Mouse (Mus musculus): Measurements from ENCODE around the gene En2.

Gene En2

GRCm38 (mm10) chr5:28159891-28160470 is 5.5 kb upstream of the En2 start:
- no peak for DNase-seq (ENCODE audit: low spot score)

GRCm38 (mm10) chr5:28161383-28161937 is 4.0 kb upstream of the En2 start:
- DNase-seq (ENCODE audit: low spot score), result no peak

- no peak for DNase-seq (ENCODE audit: low spot score)
Observed at GRCm38 (mm10) chr5:28161938-28162402, 3.5 kb upstream of the En2 start.

GRCm38 (mm10) chr5:28163926-28164325 is 1.6 kb upstream of the En2 start:
- DNase-seq (ENCODE audit: low spot score), result no peak

GRCm38 (mm10) chr5:28166256-28167231 is 1.1 kb downstream of the En2 start:
- DNase-seq (ENCODE audit: low spot score), result peak; percentile 12

- no peak for DNase-seq (ENCODE audit: low spot score)
Observed at GRCm38 (mm10) chr5:28167611-28168252, 2.2 kb downstream of the En2 start.

- no peak for DNase-seq (ENCODE audit: low spot score)
Observed at GRCm38 (mm10) chr5:28168253-28169165, 3.0 kb downstream of the En2 start.

GRCm38 (mm10) chr5:28169166-28169801 is 3.8 kb downstream of the En2 start:
- no peak for DNase-seq (ENCODE audit: low spot score)

- no peak for DNase-seq (ENCODE audit: low spot score)
Observed at GRCm38 (mm10) chr5:28170081-28170480, 4.6 kb downstream of the En2 start.

GRCm38 (mm10) chr5:28170892-28171291 is 5.4 kb downstream of the En2 start:
- DNase-seq (ENCODE audit: low spot score), result no peak

GRCm38 (mm10) chr5:28171667-28172066 is 6.2 kb downstream of the En2 start:
- DNase-seq (ENCODE audit: low spot score), result no peak

GRCm38 (mm10) chr5:28172261-28172920 is 6.9 kb downstream of the En2 start:
- DNase-seq (ENCODE audit: low spot score), result no peak

- no peak for DNase-seq (ENCODE audit: low spot score)
Observed at GRCm38 (mm10) chr5:28172921-28173670, 7.6 kb downstream of the En2 start.

GRCm38 (mm10) chr5:28173674-28174073 is 8.2 kb downstream of the En2 start:
- no peak for DNase-seq (ENCODE audit: low spot score)

GRCm38 (mm10) chr5:28174086-28174485 is 8.6 kb downstream of the En2 start:
- no peak for DNase-seq (ENCODE audit: low spot score)

- DNase-seq (ENCODE audit: low spot score), result no peak
Observed at GRCm38 (mm10) chr5:28174876-28175569, 9.5 kb downstream of the En2 start.

GRCm38 (mm10) chr5:28175570-28175919 is 10.1 kb downstream of the En2 start:
- DNase-seq (ENCODE audit: low spot score), result no peak

GRCm38 (mm10) chr5:28176023-28176422 is 10.5 kb downstream of the En2 start:
- no peak for DNase-seq (ENCODE audit: low spot score)

- no peak for DNase-seq (ENCODE audit: low spot score)
Observed at GRCm38 (mm10) chr5:28176585-28176984, 11.1 kb downstream of the En2 start.
